ENCODE assay signal across 24 mouse cellular contexts in genomic region chrX:101128559-101128958, GRCm38 (mm10). TPM values are rescaled to one million over a fixed set of nuclear protein-coding genes. Genes with fewer than 3 reads are reported as not detected.
DNase-seq lines count a peak whose midpoint lies in the region; ATAC-seq and TF ChIP-seq lines count a peak whose summit lies in the region.
"Had no signal": no experiment of that assay in that cellular context is flagged by ENCODE, and none has a peak within 500 bp of the region (broad histone marks: within the 10 kb centered on the region; RNA-seq: fewer than 3 reads in every experiment).

No protein-coding gene starts in this region.

- no peaks in the 10 kb centered on the region for H3K27me3 ChIP-seq in lung, postnatal 0 days (replicated peaks; ENCODE audit: insufficient read depth, low read length)
- H3K27me3 ChIP-seq: embryonic facial prominence, embryonic 12.5 days; hindbrain, embryonic 15.5 days; liver, embryonic 13.5 days had no signal

- no peaks in the 10 kb centered on the region for H3K36me3 ChIP-seq in lung, postnatal 0 days (ENCODE audit: insufficient read depth, low read length)
- H3K36me3 ChIP-seq: embryonic facial prominence, embryonic 12.5 days; hindbrain, embryonic 15.5 days; kidney, embryonic 15.5 days; liver, embryonic 13.5 days had no signal

- H3K27ac ChIP-seq in lung, postnatal 0 days (ENCODE audit: low read length), result no peak overlapping the region
- H3K27ac ChIP-seq: embryonic facial prominence, embryonic 12.5 days; hindbrain, embryonic 15.5 days; kidney, embryonic 15.5 days; left cerebral cortex, adult 2 months; liver, embryonic 13.5 days had no signal

- H3K4me1 ChIP-seq in lung, postnatal 0 days (ENCODE audit: insufficient read depth, low read depth, low read length), result no peaks in the 10 kb centered on the region
- H3K4me1 ChIP-seq: embryonic facial prominence, embryonic 12.5 days; hindbrain, embryonic 15.5 days; liver, embryonic 13.5 days had no signal

- H3K4me3 ChIP-seq in lung, postnatal 0 days (ENCODE audit: low read depth, low read length), result no peak overlapping the region
- H3K4me3 ChIP-seq: embryonic facial prominence, embryonic 12.5 days; hindbrain, embryonic 15.5 days; kidney, embryonic 15.5 days; left cerebral cortex, adult 2 months; liver, embryonic 13.5 days had no signal

- no peak overlapping the region for H3K9ac ChIP-seq in lung, postnatal 0 days (replicated peaks; ENCODE audit: low read depth)
- H3K9ac ChIP-seq: embryonic facial prominence, embryonic 12.5 days; forebrain, postnatal 0 days; hindbrain, embryonic 15.5 days; kidney, embryonic 15.5 days; liver, embryonic 13.5 days had no signal

- H3K4me2 ChIP-seq in lung, postnatal 0 days (replicated peaks; ENCODE audit: low read depth, low read length), result no peak overlapping the region
- H3K4me2 ChIP-seq: embryonic facial prominence, embryonic 12.5 days; hindbrain, embryonic 15.5 days; kidney, embryonic 15.5 days; liver, embryonic 13.5 days had no signal

- no peak for TF ChIP-seq EP300 in lung, postnatal 0 days (IDR thresholded peaks at IDR 0.05)

- no peak for ATAC-seq in lung, postnatal 0 days
- ATAC-seq: forebrain, postnatal 0 days; intestine, postnatal 0 days had no signal

- no peak for TF ChIP-seq CTCF in lung, postnatal 0 days (IDR thresholded peaks at IDR 0.05)

- peak; percentile 17 for DNase-seq in lung, postnatal 0 days (ENCODE audit: low spot score)
- no peak for DNase-seq in lung, postnatal 10 days
- DNase-seq in CD4-positive, CD25-positive, alpha-beta regulatory T cell, adult 2 months (ENCODE audit: low read depth, low spot score), result peak; percentile 38
- peak; percentile 34 for DNase-seq in T-cell, adult 2 months (ENCODE audit: low spot score)
- peak; percentile 54 for DNase-seq in naive thymus-derived CD4-positive, alpha-beta T cell, adult 2 months (ENCODE audit: low read depth)
- DNase-seq in layer of hippocampus, postnatal 36 days, result no peak
- DNase-seq in spleen, postnatal 14 days (ENCODE audit: low spot score in 2 of 2), result no peak
- DNase-seq in heart, adult 9 months (ENCODE audit: low spot score in 2 of 2), result no peak
- DNase-seq: adrenal gland, postnatal 25 days; cerebellum, adult 9-11 months; forebrain, postnatal 0 days; heart, postnatal 4 days; kidney, postnatal 4 days; layer of hippocampus, adult 9-11 months; liver, embryonic 13.5 days; lung, postnatal 14 days; midbrain, embryonic 14.5 days; thymus, adult 18-20 months; thymus, postnatal 36 days had no signal

- H3K9me3 ChIP-seq in lung, postnatal 0 days (ENCODE audit: low read length), result no peaks in the 10 kb centered on the region
- H3K9me3 ChIP-seq: embryonic facial prominence, embryonic 12.5 days; hindbrain, embryonic 15.5 days; kidney, embryonic 15.5 days; liver, embryonic 13.5 days had no signal

- 53% methylated on average over 2 of the region's 2 CpGs for WGBS in lung, postnatal 0 days

RNA-seq across cellular contexts. Expression of gene Slc7a3, which starts 42.7 kb away (rescaled TPM):
- polyA plus RNA-seq in lung, postnatal 0 days (2015; fragmentation: Nextera tagmentation; extraction: Ambion mirVana), result 0.19 and 0.29 TPM in 2 replicates
- 1 to 10 TPM; 4.8 to 6.8 TPM for total RNA-seq in layer of hippocampus, postnatal 36 days (2021)
- total RNA-seq: heart, postnatal 4 days had no signal

Comparison
In these comparisons a context has a peak if more than half of its experiments do, and no peak if none do; other contexts are left out.
1. DNase-seq: peak in lung, postnatal 0 days (single experiment), CD4-positive, CD25-positive, alpha-beta regulatory T cell, adult 2 months (single experiment), T-cell, adult 2 months (single experiment) and naive thymus-derived CD4-positive, alpha-beta T cell, adult 2 months (single experiment); none in lung, postnatal 10 days (single experiment), layer of hippocampus, postnatal 36 days (0 of 2), spleen, postnatal 14 days (0 of 2) and heart, adult 9 months (0 of 2).